ENCODE assay signal across 17 mouse cellular contexts in the genomic region with DNA sequence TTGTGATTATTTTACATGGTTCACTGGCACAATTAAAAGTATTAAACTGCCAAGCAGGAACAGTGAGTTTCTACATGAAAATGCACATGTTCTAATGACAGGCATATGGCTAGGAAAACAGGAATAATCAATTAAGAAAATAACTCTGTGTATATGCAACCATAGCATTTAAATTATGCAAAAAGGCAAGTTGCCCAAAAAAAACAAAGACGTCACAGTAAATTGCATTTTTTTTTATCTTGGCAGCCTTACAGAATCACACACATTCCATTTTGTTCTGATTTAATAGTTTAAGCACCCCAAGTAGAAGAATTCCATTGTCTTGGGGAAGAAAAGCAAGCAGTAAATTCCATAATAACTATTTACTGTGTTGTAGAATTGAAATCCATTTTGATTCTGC.
DNase-seq lines count a peak whose midpoint lies in the region; ATAC-seq and TF ChIP-seq lines count a peak whose summit lies in the region.
"Had no signal": no experiment of that assay in that cellular context is flagged by ENCODE, and none has a peak within 500 bp of the region (broad histone marks: within the 10 kb centered on the region; RNA-seq: fewer than 3 reads in every experiment).

No protein-coding gene starts in this region.

- H3K27me3 ChIP-seq in forebrain, embryonic 16.5 days (replicated peaks; ENCODE audit: control insufficient read depth, insufficient read depth, low read length) = no peaks in the 10 kb centered on the region
- H3K27me3 ChIP-seq in forebrain, embryonic 10.5 days (ENCODE audit: poor library complexity, severe bottlenecking) = no peaks in the 10 kb centered on the region
- H3K27me3 ChIP-seq: heart, embryonic 12.5 days; intestine, embryonic 15.5 days had no signal

- TF ChIP-seq CTCF in layer of hippocampus, adult 2 months (conservative IDR thresholded peaks at IDR 0.05) = no peak
- TF ChIP-seq CTCF in brain, embryonic 14.5 days (IDR thresholded peaks at IDR 0.05; ENCODE audit: borderline replicate concordance, extremely low read depth, insufficient read depth, insufficient read length) = no peak

- no peak overlapping the region for H3K9ac ChIP-seq in forebrain, embryonic 16.5 days (replicated peaks; ENCODE audit: low read depth, low read length)
- H3K9ac ChIP-seq: forebrain, postnatal 0 days; heart, embryonic 12.5 days; intestine, embryonic 15.5 days had no signal

- no peaks in the 10 kb centered on the region for H3K9me3 ChIP-seq in forebrain, embryonic 16.5 days (ENCODE audit: control insufficient read depth, low read length)
- H3K9me3 ChIP-seq in forebrain, embryonic 10.5 days = no peaks in the 10 kb centered on the region
- H3K9me3 ChIP-seq: heart, embryonic 12.5 days; hindbrain, embryonic 10.5 days; intestine, embryonic 15.5 days had no signal

- no peaks in the 10 kb centered on the region for H3K4me1 ChIP-seq in forebrain, embryonic 16.5 days (replicated peaks; ENCODE audit: control insufficient read depth, insufficient read depth, low read length)
- H3K4me1 ChIP-seq in forebrain, embryonic 10.5 days = no peaks in the 10 kb centered on the region
- H3K4me1 ChIP-seq: heart, embryonic 12.5 days; hindbrain, embryonic 10.5 days; intestine, embryonic 15.5 days had no signal

- no peak overlapping the region for H3K4me2 ChIP-seq in forebrain, embryonic 16.5 days (ENCODE audit: low read length)
- H3K4me2 ChIP-seq: heart, embryonic 12.5 days; intestine, embryonic 15.5 days had no signal

- WGBS in forebrain, embryonic 16.5 days = 15% methylated on average over 1 of the region's 1 CpGs
- WGBS in forebrain, embryonic 10.5 days = 78% methylated on average over 1 of the region's 1 CpGs

- peak; percentile 49 for ATAC-seq in forebrain, embryonic 16.5 days
- ATAC-seq: forebrain, postnatal 0 days; intestine, embryonic 15.5 days had no signal

- DNase-seq in forebrain, embryonic 10.5 days (ENCODE audit: extremely low spot score, low spot score) = no peak
- DNase-seq in layer of hippocampus, adult 2 months (ENCODE audit: low spot score in 2 of 2) = no peak
- DNase-seq in layer of hippocampus, postnatal 14 days (ENCODE audit: low spot score in 2 of 2) = no peak
- DNase-seq in brain, embryonic 14.5 days (ENCODE audit: low read depth) = peak; percentile 54
- no peak for DNase-seq in gastrocnemius, adult 18-20 months (ENCODE audit: low spot score)
- DNase-seq: adrenal gland, adult 8-10 months; cerebellum, adult 18-20 months; cerebellum, adult 9-11 months; cerebellum, postnatal 36 days; forebrain, postnatal 0 days; gastrocnemius, adult 2 months; gastrocnemius, postnatal 25 days; kidney, adult 18-20 months had no signal

- no peak overlapping the region for H3K4me3 ChIP-seq in forebrain, embryonic 16.5 days (replicated peaks; ENCODE audit: low read length)
- H3K4me3 ChIP-seq in forebrain, embryonic 10.5 days = no peak overlapping the region
- no peak overlapping the region for H3K4me3 ChIP-seq in layer of hippocampus, adult 2 months
- H3K4me3 ChIP-seq: gastrocnemius, adult 2 months; heart, embryonic 12.5 days; hindbrain, embryonic 10.5 days; intestine, embryonic 15.5 days had no signal

- H3K27ac ChIP-seq in forebrain, embryonic 16.5 days (ENCODE audit: low read length) = no peak overlapping the region
- H3K27ac ChIP-seq in forebrain, embryonic 10.5 days = no peak overlapping the region
- peak overlapping the region; percentile 56 for H3K27ac ChIP-seq in layer of hippocampus, adult 2 months
- H3K27ac ChIP-seq: gastrocnemius, adult 2 months; hindbrain, embryonic 10.5 days; intestine, embryonic 15.5 days had no signal

- H3K36me3 ChIP-seq in forebrain, embryonic 16.5 days (ENCODE audit: control insufficient read depth, insufficient read depth) = no peaks in the 10 kb centered on the region
- no peaks in the 10 kb centered on the region for H3K36me3 ChIP-seq in forebrain, embryonic 10.5 days (replicated peaks)
- H3K36me3 ChIP-seq: heart, embryonic 12.5 days; hindbrain, embryonic 10.5 days; intestine, embryonic 15.5 days had no signal

- no peak for TF ChIP-seq POLR2A in brain, embryonic 14.5 days (IDR thresholded peaks at IDR 0.05; ENCODE audit: borderline replicate concordance, extremely low read depth, insufficient read depth, insufficient read length, poor library complexity, severe bottlenecking)
